Mouse (Mus musculus) midbrain, embryonic 11.5 days (tissue): ENCODE data around the gene Arl14. TPM values are rescaled to one million over a fixed set of nuclear protein-coding genes. Genes with fewer than 3 reads are reported as not detected.

ENCODE experiments used
- polyA plus RNA-seq: library from polyadenylated mRNA; unstranded; fragments of >200 nt; fragmentation: Nextera tagmentation; extraction: Ambion mirVana; gene quantifications from 2 replicates; pipeline ENCODE4 v1.2.1, GENCODE M21; 2014

The Arl14 gene
- polyA plus RNA-seq, 1 experiment from 2014 or later = not detected

Other genes with a start within 250 kb of the Arl14 start
- 21.7 and 26.2 TPM in 2 replicates for gene Ift80, start 217.8 kb upstream of the Arl14 start, polyA plus RNA-seq
- gene Smc4, start 217.7 kb upstream of the Arl14 start, polyA plus RNA-seq = 219 and 241 TPM in 2 replicates
- gene Trim59, start 177.7 kb upstream of the Arl14 start, polyA plus RNA-seq = 208 and 216 TPM in 2 replicates
- gene Kpna4, start 95.3 kb upstream of the Arl14 start, polyA plus RNA-seq = 51.5 and 52.8 TPM in 2 replicates
- gene Ppm1l, start 94.4 kb downstream of the Arl14 start, polyA plus RNA-seq = 16.3 and 17.0 TPM in 2 replicates